Mouse (Mus musculus) brain, adult 2 months (tissue): ENCODE measurements at regions not wholly inside any gene's neighbourhood (a gene's known extent, or its start where the extent isn't known, plus 50 kb on each side); places are given as distances from the start of the nearest gene placed in this dataset.

Experiments
- DNase-seq: peaks from one replicate; pipeline ENCODE4 v3.0.0; 2011; ENCODE audit warnings: low read depth, low spot score

- DNase-seq, result no peak
These were observed 53.2 kb downstream of the Gas1 start for GRCm38 (mm10) chr13:60123964-60124363.

GRCm38 (mm10) chr13:60123174-60123587, 54.0 kb downstream of the Gas1 start:
- no peak for DNase-seq

- no peak for DNase-seq
These were observed 54.6 kb downstream of the Gas1 start for GRCm38 (mm10) chr13:60122341-60123173.

- no peak for DNase-seq
These were observed 65.7 kb downstream of the Gas1 start for GRCm38 (mm10) chr13:60111465-60111864.

GRCm38 (mm10) chr13:60110079-60110846, 66.9 kb downstream of the Gas1 start:
- DNase-seq, result peak; percentile 50

GRCm38 (mm10) chr13:60105286-60105685, 71.9 kb downstream of the Gas1 start:
- DNase-seq, result peak; percentile 29

GRCm38 (mm10) chr13:60101651-60102050, 75.5 kb downstream of the Gas1 start:
- no peak for DNase-seq

GRCm38 (mm10) chr13:60100130-60101112, 76.7 kb downstream of the Gas1 start:
- no peak for DNase-seq

- DNase-seq, result no peak
These were observed 77.6 kb downstream of the Gas1 start for GRCm38 (mm10) chr13:60099469-60100129.

- DNase-seq, result no peak
These were observed 78.8 kb downstream of the Gas1 start for GRCm38 (mm10) chr13:60098394-60098793.

- no peak for DNase-seq
These were observed 79.4 kb downstream of the Gas1 start for GRCm38 (mm10) chr13:60097776-60098175.

- peak; percentile 23 for DNase-seq
These were observed 90.5 kb downstream of the Gas1 start for GRCm38 (mm10) chr13:60086657-60087056.

- peak; percentile 38 for DNase-seq
These were observed 92.2 kb downstream of the Gas1 start for GRCm38 (mm10) chr13:60084975-60085374.

GRCm38 (mm10) chr13:60084290-60084689, 92.9 kb downstream of the Gas1 start:
- DNase-seq, result no peak

GRCm38 (mm10) chr13:60080113-60080512, 97.1 kb downstream of the Gas1 start:
- DNase-seq, result no peak

GRCm38 (mm10) chr13:60078331-60079050, 98.7 kb downstream of the Gas1 start:
- peak; percentile 13 for DNase-seq

GRCm38 (mm10) chr13:60076147-60076800, 100.9 kb downstream of the Gas1 start:
- no peak for DNase-seq

GRCm38 (mm10) chr13:60071595-60071994, 105.6 kb downstream of the Gas1 start:
- DNase-seq, result peak; percentile 7

- DNase-seq, result no peak
These were observed 108.0 kb downstream of the Gas1 start for GRCm38 (mm10) chr13:60069196-60069595.

- DNase-seq, result no peak
These were observed 109.8 kb downstream of the Gas1 start for GRCm38 (mm10) chr13:60067325-60067724.
